Mouse (Mus musculus): ENCODE data around the gene Mrgprf. TPM values are rescaled to one million over a fixed set of nuclear protein-coding genes. Genes with fewer than 3 reads are reported as not detected.

The Mrgprf gene
- polyA plus RNA-seq, 1 experiment from 2014 or later, result 0.09 TPM

- Histone ChIP-seq H3K4me1 (ENCODE audit: control insufficient read depth, insufficient read depth, low read length) (no peaks in the 10 kb centered on the region), H3K4me2 (ENCODE audit: low read depth, low read length) (no peak overlapping the region), H3K9ac (replicated peaks; ENCODE audit: low read depth, low read length) (no peak overlapping the region), H3K4me3 (ENCODE audit: low read depth, low read length) (no peak overlapping the region), H3K9me3 (ENCODE audit: control insufficient read depth, low read length) (no peaks in the 10 kb centered on the region), H3K27me3 (ENCODE audit: control insufficient read depth, insufficient read depth, low read length) (no peaks in the 10 kb centered on the region), H3K36me3 (ENCODE audit: control insufficient read depth, insufficient read depth, low read length) (no peaks in the 10 kb centered on the region), H3K27ac (ENCODE audit: low read depth, low read length) (no peak overlapping the region)
- WGBS, result 79% methylated on average over 30 of the region's 30 CpGs
- ATAC-seq (ENCODE audit: low read depth), result no peak
Measured at GRCm38 (mm10) chr7:145308061-145308675, 7.5 kb downstream of the Mrgprf start.

- ATAC-seq (ENCODE audit: low read depth), result no peak
- no peak overlapping the region for H3K4me2 ChIP-seq (ENCODE audit: low read depth, low read length)
- WGBS, result 85% methylated on average over 4 of the region's 4 CpGs
- H3K4me1 ChIP-seq (ENCODE audit: control insufficient read depth, insufficient read depth, low read length), result no peaks in the 10 kb centered on the region
- H3K9me3 ChIP-seq (ENCODE audit: control insufficient read depth, low read length), result no peaks in the 10 kb centered on the region
- H3K27me3 ChIP-seq (ENCODE audit: control insufficient read depth, insufficient read depth, low read length), result no peaks in the 10 kb centered on the region
- H3K36me3 ChIP-seq (ENCODE audit: control insufficient read depth, insufficient read depth, low read length), result no peaks in the 10 kb centered on the region
- no peak overlapping the region for H3K9ac ChIP-seq (replicated peaks; ENCODE audit: low read depth, low read length)
- no peak overlapping the region for H3K27ac ChIP-seq (ENCODE audit: low read depth, low read length)
- no peak overlapping the region for H3K4me3 ChIP-seq (ENCODE audit: low read depth, low read length)
Measured at GRCm38 (mm10) chr7:145308866-145309265, 8.2 kb downstream of the Mrgprf start.

DNA sequence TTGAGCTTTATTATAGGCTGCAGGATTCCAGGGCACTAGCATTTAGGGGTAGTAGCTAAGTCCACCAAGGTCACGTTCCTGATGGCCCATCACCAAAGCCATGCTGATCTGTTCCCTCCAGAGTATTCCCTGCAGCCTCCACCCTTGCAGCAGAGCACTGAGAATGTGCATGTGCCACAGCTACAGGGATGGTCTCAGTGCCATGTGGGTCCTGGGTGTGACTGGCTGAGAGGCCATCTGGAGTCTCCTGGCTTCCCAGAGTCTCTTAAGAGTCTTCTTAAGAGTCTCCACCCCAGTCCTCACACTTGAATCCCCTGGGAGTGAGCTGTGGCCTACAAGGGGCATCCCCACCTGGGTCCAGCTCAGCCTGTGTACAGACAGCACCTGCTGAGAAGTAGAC, 9.2 kb downstream of the Mrgprf start:
- no peak for ATAC-seq (ENCODE audit: low read depth)

GRCm38 (mm10) chr7:145310526-145310925, 9.9 kb downstream of the Mrgprf start:
- 69% methylated on average over 5 of the region's 5 CpGs for WGBS
- Histone ChIP-seq H3K27me3 (ENCODE audit: control insufficient read depth, insufficient read depth, low read length) (no peaks in the 10 kb centered on the region), H3K4me1 (ENCODE audit: control insufficient read depth, insufficient read depth, low read length) (no peaks in the 10 kb centered on the region), H3K4me2 (ENCODE audit: low read depth, low read length) (no peak overlapping the region), H3K9me3 (ENCODE audit: control insufficient read depth, low read length) (no peaks in the 10 kb centered on the region), H3K27ac (ENCODE audit: low read depth, low read length) (no peak overlapping the region), H3K36me3 (ENCODE audit: control insufficient read depth, insufficient read depth, low read length) (no peaks in the 10 kb centered on the region), H3K9ac (replicated peaks; ENCODE audit: low read depth, low read length) (no peak overlapping the region), H3K4me3 (ENCODE audit: low read depth, low read length) (no peak overlapping the region)
- no peak for ATAC-seq (ENCODE audit: low read depth)

More for the DNA sequence above, 9.2 kb downstream of the Mrgprf start:
- no peaks in the 10 kb centered on the region for H3K27me3 ChIP-seq (ENCODE audit: control insufficient read depth, insufficient read depth, low read length)
- 93% methylated on average over 1 of the region's 1 CpGs for whole genome bisulfite sequencing
- no peak overlapping the region for H3K27ac ChIP-seq (ENCODE audit: low read depth, low read length)
- H3K4me3 ChIP-seq (ENCODE audit: low read depth, low read length), result no peak overlapping the region
- H3K4me2 ChIP-seq (ENCODE audit: low read depth, low read length), result no peak overlapping the region
- H3K9ac ChIP-seq (replicated peaks; ENCODE audit: low read depth, low read length), result no peak overlapping the region
- H3K36me3 ChIP-seq (ENCODE audit: control insufficient read depth, insufficient read depth, low read length), result no peaks in the 10 kb centered on the region
- H3K9me3 ChIP-seq (ENCODE audit: control insufficient read depth, low read length), result no peaks in the 10 kb centered on the region
- H3K4me1 ChIP-seq (ENCODE audit: control insufficient read depth, insufficient read depth, low read length), result no peaks in the 10 kb centered on the region

- Histone ChIP-seq H3K36me3 (ENCODE audit: control insufficient read depth, insufficient read depth, low read length) (no peaks in the 10 kb centered on the region), H3K4me2 (ENCODE audit: low read depth, low read length) (no peak overlapping the region), H3K4me1 (ENCODE audit: control insufficient read depth, insufficient read depth, low read length) (no peaks in the 10 kb centered on the region), H3K27me3 (ENCODE audit: control insufficient read depth, insufficient read depth, low read length) (no peaks in the 10 kb centered on the region), H3K9me3 (ENCODE audit: control insufficient read depth, low read length) (no peaks in the 10 kb centered on the region), H3K9ac (replicated peaks; ENCODE audit: low read depth, low read length) (no peak overlapping the region), H3K4me3 (ENCODE audit: low read depth, low read length) (no peak overlapping the region), H3K27ac (ENCODE audit: low read depth, low read length) (no peak overlapping the region)
- ATAC-seq (ENCODE audit: low read depth), result no peak
- 87% methylated on average over 3 of the region's 3 CpGs for WGBS
Measured at GRCm38 (mm10) chr7:145312137-145312536, 11.5 kb downstream of the Mrgprf start.

DNA sequence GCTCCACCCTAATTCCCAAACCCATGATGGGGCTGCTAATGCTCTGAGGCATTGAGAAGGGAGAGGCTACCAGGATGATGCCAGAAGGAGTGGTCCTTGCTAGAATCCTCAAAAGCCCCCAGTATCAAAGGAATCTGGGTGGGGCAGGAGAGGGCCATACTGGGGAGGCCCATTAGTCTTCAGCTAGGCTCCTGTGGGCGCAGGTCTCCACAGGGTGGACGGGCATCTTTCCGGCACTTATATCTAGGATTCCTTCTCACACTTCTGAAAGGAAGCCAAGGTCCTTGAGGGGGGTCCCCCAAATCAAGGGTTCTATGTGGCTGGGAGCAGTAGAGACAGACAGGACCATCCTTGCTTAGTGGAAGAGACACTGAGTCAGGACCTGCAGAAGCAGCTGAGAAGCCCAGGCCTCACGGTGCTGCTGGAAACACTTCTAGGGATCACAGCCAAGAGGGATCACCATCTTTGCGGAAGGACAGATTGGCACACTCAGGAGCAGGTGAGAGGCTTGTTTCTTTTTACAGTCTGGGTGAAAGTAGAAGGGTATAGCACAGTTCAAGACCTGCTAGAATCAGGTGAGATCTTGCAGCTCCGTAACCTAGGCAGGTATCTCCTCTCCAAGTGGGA, 14.3 kb downstream of the Mrgprf start, which contains the start of gene Mrgprd:
Gene Mrgprd, plus strand, starts transcription at position 51 of the 627 bp plus-strand sequence.
- no peak within 1 kb of the TSS for H3K27ac ChIP-seq (ENCODE audit: low read depth, low read length)
- ATAC-seq (ENCODE audit: low read depth), result no peak
- no peaks in the 10 kb centered on the region for H3K27me3 ChIP-seq (ENCODE audit: control insufficient read depth, insufficient read depth, low read length)
- no peaks in the 10 kb centered on the region for H3K9me3 ChIP-seq (ENCODE audit: control insufficient read depth, low read length)
- H3K4me2 ChIP-seq (ENCODE audit: low read depth, low read length), result no peak within 1 kb of the TSS
- H3K4me1 ChIP-seq (ENCODE audit: control insufficient read depth, insufficient read depth, low read length), result no peaks in the 10 kb centered on the region
- WGBS, result 93% methylated on average over 6 of the region's 6 CpGs
- H3K4me3 ChIP-seq (ENCODE audit: low read depth, low read length), result no peak within 1 kb of the TSS
- H3K9ac ChIP-seq (replicated peaks; ENCODE audit: low read depth, low read length), result no peak within 1 kb of the TSS
- no peaks in the 10 kb centered on the region for H3K36me3 ChIP-seq (ENCODE audit: control insufficient read depth, insufficient read depth, low read length)

GRCm38 (mm10) chr7:145317522-145317921, 16.9 kb downstream of the Mrgprf start:
- H3K27ac ChIP-seq (ENCODE audit: low read depth, low read length), result no peak overlapping the region
- H3K4me2 ChIP-seq (ENCODE audit: low read depth, low read length), result no peak overlapping the region
- no peaks in the 10 kb centered on the region for H3K36me3 ChIP-seq (ENCODE audit: control insufficient read depth, insufficient read depth, low read length)
- no peaks in the 10 kb centered on the region for H3K9me3 ChIP-seq (ENCODE audit: control insufficient read depth, low read length)
- WGBS, result 69% methylated on average over 4 of the region's 4 CpGs
- H3K4me1 ChIP-seq (ENCODE audit: control insufficient read depth, insufficient read depth, low read length), result no peaks in the 10 kb centered on the region
- no peak overlapping the region for H3K4me3 ChIP-seq (ENCODE audit: low read depth, low read length)
- no peak overlapping the region for H3K9ac ChIP-seq (replicated peaks; ENCODE audit: low read depth, low read length)
- H3K27me3 ChIP-seq (ENCODE audit: control insufficient read depth, insufficient read depth, low read length), result no peaks in the 10 kb centered on the region
- no peak for ATAC-seq (ENCODE audit: low read depth)

- Histone ChIP-seq H3K4me1 (ENCODE audit: control insufficient read depth, insufficient read depth, low read length) (no peaks in the 10 kb centered on the region), H3K27ac (ENCODE audit: low read depth, low read length) (no peak overlapping the region), H3K9me3 (ENCODE audit: control insufficient read depth, low read length) (no peaks in the 10 kb centered on the region), H3K4me3 (ENCODE audit: low read depth, low read length) (no peak overlapping the region), H3K27me3 (ENCODE audit: control insufficient read depth, insufficient read depth, low read length) (no peaks in the 10 kb centered on the region), H3K36me3 (ENCODE audit: control insufficient read depth, insufficient read depth, low read length) (no peaks in the 10 kb centered on the region), H3K9ac (replicated peaks; ENCODE audit: low read depth, low read length) (no peak overlapping the region), H3K4me2 (ENCODE audit: low read depth, low read length) (no peak overlapping the region)
- WGBS, result 85% methylated on average over 3 of the region's 3 CpGs
- no peak for ATAC-seq (ENCODE audit: low read depth)
Measured at GRCm38 (mm10) chr7:145319481-145319880, 18.9 kb downstream of the Mrgprf start.

- no peak overlapping the region for H3K27ac ChIP-seq (ENCODE audit: low read depth, low read length)
- H3K4me2 ChIP-seq (ENCODE audit: low read depth, low read length), result no peak overlapping the region
- no peaks in the 10 kb centered on the region for H3K4me1 ChIP-seq (ENCODE audit: control insufficient read depth, insufficient read depth, low read length)
- no peak overlapping the region for H3K9ac ChIP-seq (replicated peaks; ENCODE audit: low read depth, low read length)
- H3K36me3 ChIP-seq (ENCODE audit: control insufficient read depth, insufficient read depth, low read length), result no peaks in the 10 kb centered on the region
- no peaks in the 10 kb centered on the region for H3K9me3 ChIP-seq (ENCODE audit: control insufficient read depth, low read length)
- 31% methylated on average over 4 of the region's 4 CpGs for WGBS
- no peak for ATAC-seq (ENCODE audit: low read depth)
- H3K4me3 ChIP-seq (ENCODE audit: low read depth, low read length), result no peak overlapping the region
- H3K27me3 ChIP-seq (ENCODE audit: control insufficient read depth, insufficient read depth, low read length), result no peaks in the 10 kb centered on the region
Measured at GRCm38 (mm10) chr7:145323607-145324006, 23.0 kb downstream of the Mrgprf start.
